Mouse (Mus musculus): ENCODE measurements at regions not wholly inside any gene's neighbourhood (a gene's known extent, or its start where the extent isn't known, plus 50 kb on each side); places are given as distances from the start of the nearest gene placed in this dataset.

- Histone ChIP-seq H3K27ac (no peak overlapping the region), H3K4me3 (no peak overlapping the region)
- DNase-seq (ENCODE audit: low spot score in 2 of 2): no peak
- no peak for TF ChIP-seq CTCF (conservative IDR thresholded peaks at IDR 0.05)
These were observed 58.5 kb downstream of the Zfp36l2 start for GRCm38 (mm10) chr17:84129204-84129603.

- H3K27ac ChIP-seq: no peak overlapping the region
- no peak overlapping the region for H3K4me3 ChIP-seq
- DNase-seq (ENCODE audit: low spot score in 2 of 2): no peak
- no peak for TF ChIP-seq CTCF (conservative IDR thresholded peaks at IDR 0.05)
These were observed 59.5 kb downstream of the Zfp36l2 start for GRCm38 (mm10) chr17:84128262-84128661.

GRCm38 (mm10) chr17:84126168-84126567 lies 61.6 kb downstream of the Zfp36l2 start:
- DNase-seq (ENCODE audit: low spot score in 2 of 2): no peak
- Histone ChIP-seq H3K27ac (no peak overlapping the region), H3K4me3 (no peak overlapping the region)
- TF ChIP-seq CTCF (conservative IDR thresholded peaks at IDR 0.05): no peak

- H3K4me3 ChIP-seq: no peak overlapping the region
- H3K27ac ChIP-seq: no peak overlapping the region
- DNase-seq (ENCODE audit: low spot score in 2 of 2): no peak
- TF ChIP-seq CTCF (conservative IDR thresholded peaks at IDR 0.05): no peak
These were observed 64.6 kb downstream of the Zfp36l2 start for GRCm38 (mm10) chr17:84123161-84123560.

- TF ChIP-seq CTCF (conservative IDR thresholded peaks at IDR 0.05): no peak
- Histone ChIP-seq H3K27ac (no peak overlapping the region), H3K4me3 (no peak overlapping the region)
- DNase-seq (ENCODE audit: low spot score in 2 of 2): no peak
These were observed 65.1 kb downstream of the Zfp36l2 start for GRCm38 (mm10) chr17:84122486-84123131.

- Histone ChIP-seq H3K27ac (0 out of 2 replicates have a peak overlapping the region, but pooled peaks have one; percentile 28), H3K4me3 (no peak overlapping the region)
- no peak for TF ChIP-seq CTCF (conservative IDR thresholded peaks at IDR 0.05)
- no peak for DNase-seq (ENCODE audit: low spot score in 2 of 2)
These were observed 66.5 kb downstream of the Zfp36l2 start for GRCm38 (mm10) chr17:84121291-84121690.

- no peak for DNase-seq (ENCODE audit: low spot score in 2 of 2)
- Histone ChIP-seq H3K27ac (no peak overlapping the region; the same call in 1 of the 2 replicates), H3K4me3 (no peak overlapping the region)
- TF ChIP-seq CTCF (conservative IDR thresholded peaks at IDR 0.05): no peak
These were observed 68.3 kb downstream of the Zfp36l2 start for GRCm38 (mm10) chr17:84119221-84120017.

- no peak for DNase-seq (ENCODE audit: low spot score in 2 of 2)
- Histone ChIP-seq H3K27ac (peak overlapping the region; percentile 62; the same call in 1 of the 2 replicates), H3K4me3 (no peak overlapping the region)
- TF ChIP-seq CTCF (conservative IDR thresholded peaks at IDR 0.05): no peak
These were observed 69.0 kb downstream of the Zfp36l2 start for GRCm38 (mm10) chr17:84118781-84119180.

GRCm38 (mm10) chr17:84118271-84118670 lies 69.5 kb downstream of the Zfp36l2 start:
- H3K27ac ChIP-seq: peak overlapping the region; percentile 62; the same call in 1 of the 2 replicates
- no peak for TF ChIP-seq CTCF (conservative IDR thresholded peaks at IDR 0.05)

GRCm38 (mm10) chr17:84117756-84118155 lies 70.0 kb downstream of the Zfp36l2 start:
- Histone ChIP-seq H3K27ac (peak overlapping the region; percentile 36; the same call in 1 of the 2 replicates), H3K4me3 (no peak overlapping the region)
- no peak for DNase-seq (ENCODE audit: low spot score in 2 of 2)
- no peak for TF ChIP-seq CTCF (conservative IDR thresholded peaks at IDR 0.05)

More at GRCm38 (mm10) chr17:84118271-84118670, 69.5 kb downstream of the Zfp36l2 start:
- H3K4me3 ChIP-seq: no peak overlapping the region
- DNase-seq (ENCODE audit: low spot score in 2 of 2): no peak

GRCm38 (mm10) chr17:84116340-84117279 lies 71.1 kb downstream of the Zfp36l2 start:
- no peak for DNase-seq (ENCODE audit: low spot score in 2 of 2)
- no peak overlapping the region for H3K4me3 ChIP-seq
- no peak overlapping the region; the same call in 1 of the 2 replicates for H3K27ac ChIP-seq
- no peak for TF ChIP-seq CTCF (conservative IDR thresholded peaks at IDR 0.05)

- H3K4me3 ChIP-seq: no peak overlapping the region
- no peak for TF ChIP-seq CTCF (conservative IDR thresholded peaks at IDR 0.05)
- H3K27ac ChIP-seq: no peak overlapping the region
- no peak for DNase-seq (ENCODE audit: low spot score in 2 of 2)
These were observed 71.8 kb downstream of the Zfp36l2 start for GRCm38 (mm10) chr17:84115957-84116339.

- Histone ChIP-seq H3K27ac (no peak overlapping the region), H3K4me3 (no peak overlapping the region)
- TF ChIP-seq CTCF (conservative IDR thresholded peaks at IDR 0.05): no peak
- DNase-seq (ENCODE audit: low spot score in 2 of 2): no peak
These were observed 72.6 kb downstream of the Zfp36l2 start for GRCm38 (mm10) chr17:84115133-84115532.
